Mouse (Mus musculus): Measurements from ENCODE around the gene Rilp.

DNA sequence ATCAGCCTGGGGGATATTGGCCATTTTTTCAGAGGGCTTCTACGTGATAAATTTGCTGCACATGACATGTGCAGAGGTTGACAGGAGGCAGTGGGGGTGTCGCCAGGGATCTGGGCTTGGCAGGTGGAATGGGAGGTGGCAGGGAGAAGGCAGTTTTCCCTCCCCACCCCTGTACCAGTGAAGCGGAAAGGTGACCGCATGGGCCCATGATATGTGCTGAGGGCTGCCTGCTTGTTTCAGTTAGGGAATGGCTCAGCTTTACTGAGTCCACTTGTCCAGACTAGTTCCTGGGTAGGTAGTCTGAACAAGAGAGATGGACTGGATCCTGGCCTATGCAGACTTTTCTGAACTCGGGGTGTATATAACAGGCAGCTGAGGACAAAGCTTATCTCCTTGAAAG is 41.4 kb downstream of the Rilp start:
- no peak for TF ChIP-seq ZC3H11A (IDR thresholded peaks at IDR 0.05; ENCODE audit: low read depth, low read length)
- no peak for TF ChIP-seq POLR2A (IDR thresholded peaks at IDR 0.05; ENCODE audit: control insufficient read depth in 1 of 2, insufficient read depth in 1 of 2, low read depth in 1 of 2, low read length in 2 of 2, poor library complexity in 1 of 2)
- TF ChIP-seq CTCF (IDR thresholded peaks at IDR 0.05 in 2 of 3, conservative IDR thresholded peaks at IDR 0.05 in 1 of 3; ENCODE audit: control insufficient read depth in 1 of 3, insufficient read depth in 1 of 3, low read depth in 2 of 3, low read length in 3 of 3, poor library complexity in 1 of 3, severe bottlenecking in 1 of 3) = no peak

Data from MEL (cell line).